ENCODE assay signal across 27 mouse cellular contexts in the genomic region with DNA sequence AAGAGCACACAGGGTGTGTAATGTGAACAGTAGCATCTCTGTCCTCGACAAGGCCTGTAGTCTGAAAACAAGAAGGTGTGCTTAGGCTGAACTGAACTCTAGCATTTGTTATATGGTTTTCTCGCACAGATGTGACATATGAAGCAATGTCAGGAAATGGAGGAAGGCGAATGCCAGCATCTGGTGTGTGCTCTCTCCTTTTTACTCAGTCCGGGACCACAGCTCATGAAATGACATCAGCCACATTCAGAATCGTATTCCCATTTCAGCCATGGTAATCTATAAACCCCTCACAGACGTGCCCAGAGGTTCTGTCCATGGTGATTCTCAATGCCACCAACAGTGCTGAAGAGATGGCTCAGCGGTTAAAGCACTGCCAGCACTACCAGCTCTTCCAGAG. TPM values are rescaled to one million over a fixed set of nuclear protein-coding genes. Genes with fewer than 3 reads are reported as not detected.
"Had no signal": no experiment of that assay in that cellular context is flagged by ENCODE, and none has a peak within 500 bp of the region (broad histone marks: within the 10 kb centered on the region; RNA-seq: fewer than 3 reads in every experiment).

No protein-coding gene starts in this region.

- H3K27me3 ChIP-seq: embryonic facial prominence, embryonic 12.5 days; embryonic facial prominence, embryonic 13.5 days; embryonic facial prominence, embryonic 15.5 days had no signal

- H3K4me1 ChIP-seq: forebrain, embryonic 13.5 days had no signal

- H3K4me2 ChIP-seq: embryonic facial prominence, embryonic 12.5 days; embryonic facial prominence, embryonic 13.5 days; embryonic facial prominence, embryonic 15.5 days; forebrain, embryonic 12.5 days; forebrain, embryonic 13.5 days had no signal

- DNase-seq: cerebellum, adult 2 months; cerebellum, adult 8-10 months; cerebellum, adult 9-10 months; cerebellum, adult 9-11 months; cerebellum, postnatal 14 days; cerebellum, postnatal 25 days; cerebellum, postnatal 36 days; embryo, embryonic 11 days; forebrain, postnatal 0 days; gastrocnemius, adult 2 months; gastrocnemius, postnatal 10 days; gastrocnemius, postnatal 14 days; gastrocnemius, postnatal 25 days; gastrocnemius, postnatal 36 days; heart, adult 11 months; heart, adult 18-20 months; heart, adult 2 months had no signal

- H3K4me3 ChIP-seq: embryonic facial prominence, embryonic 10.5 days; embryonic facial prominence, embryonic 12.5 days; embryonic facial prominence, embryonic 13.5 days; embryonic facial prominence, embryonic 15.5 days; erythroblast, embryonic 14.5 days; forebrain, embryonic 10.5 days; forebrain, embryonic 12.5 days; forebrain, embryonic 13.5 days; gastrocnemius, adult 2 months; heart, adult 2 months had no signal

- H3K9ac ChIP-seq: embryonic facial prominence, embryonic 12.5 days; embryonic facial prominence, embryonic 13.5 days; embryonic facial prominence, embryonic 15.5 days; forebrain, embryonic 12.5 days; forebrain, embryonic 13.5 days; forebrain, postnatal 0 days had no signal

- H3K27ac ChIP-seq: embryonic facial prominence, embryonic 10.5 days; embryonic facial prominence, embryonic 12.5 days; embryonic facial prominence, embryonic 13.5 days; embryonic facial prominence, embryonic 15.5 days; forebrain, embryonic 10.5 days; forebrain, embryonic 12.5 days; forebrain, embryonic 13.5 days; gastrocnemius, adult 2 months; heart, adult 2 months had no signal

- H3K36me3 ChIP-seq: embryonic facial prominence, embryonic 10.5 days; embryonic facial prominence, embryonic 12.5 days; embryonic facial prominence, embryonic 13.5 days; embryonic facial prominence, embryonic 15.5 days; forebrain, embryonic 10.5 days; forebrain, embryonic 12.5 days had no signal

- ATAC-seq: forebrain, embryonic 13.5 days; forebrain, embryonic 14.5 days; forebrain, embryonic 16.5 days; forebrain, postnatal 0 days had no signal

- H3K9me3 ChIP-seq: embryonic facial prominence, embryonic 10.5 days; embryonic facial prominence, embryonic 12.5 days; embryonic facial prominence, embryonic 13.5 days; embryonic facial prominence, embryonic 15.5 days; forebrain, embryonic 10.5 days; forebrain, embryonic 12.5 days; forebrain, embryonic 13.5 days had no signal

RNA-seq across cellular contexts. Expression of a gene that starts 24.5 kb away (rescaled TPM):
- polyA plus RNA-seq: erythroblast, embryonic 14.5 days had no signal
